ENCODE assay signal across 14 mouse cellular contexts in the genomic region with DNA sequence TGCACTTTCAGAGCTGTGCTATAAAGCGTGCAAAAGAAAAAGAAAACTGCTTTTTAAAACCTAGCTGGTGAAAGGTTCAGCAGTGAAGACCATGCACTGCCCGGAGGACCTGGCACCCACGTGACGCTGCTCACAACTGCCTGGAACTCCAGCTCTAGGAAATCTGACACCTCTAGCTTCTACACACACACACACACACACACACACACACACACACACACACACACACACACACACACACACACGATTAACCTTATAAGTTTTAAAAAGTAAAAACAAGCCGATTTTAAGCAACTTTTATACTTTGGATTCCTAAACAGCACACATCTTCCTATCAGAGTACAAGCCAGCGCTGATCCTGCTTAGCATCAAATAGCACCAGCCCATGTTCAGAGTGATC. TPM values are rescaled to one million over a fixed set of nuclear protein-coding genes. Genes with fewer than 3 reads are reported as not detected.
DNase-seq lines count a peak whose midpoint lies in the region; ATAC-seq and TF ChIP-seq lines count a peak whose summit lies in the region.
"Had no signal": no experiment of that assay in that cellular context is flagged by ENCODE, and none has a peak within 500 bp of the region (broad histone marks: within the 10 kb centered on the region; RNA-seq: fewer than 3 reads in every experiment).

No protein-coding gene starts in this region.

- H3K4me1 ChIP-seq in intestine, embryonic 14.5 days (replicated peaks; ENCODE audit: control insufficient read depth, insufficient read depth, low read length) = peaks cover 20% of the 10 kb centered on the region
- peaks cover 18% of the 10 kb centered on the region; the same call in 1 of the 2 replicates for H3K4me1 ChIP-seq in intestine, embryonic 16.5 days (ENCODE audit: control insufficient read depth, insufficient read depth, low read length)
- peaks cover 45% of the 10 kb centered on the region for H3K4me1 ChIP-seq in bone marrow macrophage, adult 2 months (ENCODE audit: control insufficient read depth, insufficient read depth, low read length)
- peaks cover 55% of the 10 kb centered on the region for H3K4me1 ChIP-seq in heart, embryonic 15.5 days (replicated peaks)
- peaks cover 32% of the 10 kb centered on the region for H3K4me1 ChIP-seq in limb, embryonic 10.5 days
- H3K4me1 ChIP-seq in thymus, adult 2 months (replicated peaks; ENCODE audit: control insufficient read depth, insufficient read depth, low read length) = peaks cover 28% of the 10 kb centered on the region
- H3K4me1 ChIP-seq: neural tube, embryonic 13.5 days had no signal

- H3K4me2 ChIP-seq in intestine, embryonic 14.5 days (ENCODE audit: low read length) = no peak overlapping the region
- H3K4me2 ChIP-seq in intestine, embryonic 16.5 days (ENCODE audit: low read depth, low read length) = no peak overlapping the region
- H3K4me2 ChIP-seq in heart, embryonic 15.5 days = peak overlapping the region; percentile 34; the same call in 1 of the 2 replicates
- H3K4me2 ChIP-seq: neural tube, embryonic 13.5 days had no signal

- DNase-seq in intestine, embryonic 14.5 days (ENCODE audit: low spot score) = no peak
- peak; percentile 60 for DNase-seq in limb, embryonic 10.5 days (ENCODE audit: low spot score)
- DNase-seq in thymus, adult 2 months = no peak
- no peak for DNase-seq in frontal cortex, postnatal 36 days (ENCODE audit: low spot score in 2 of 2)
- DNase-seq: cerebellum, adult 11 months; right cerebral cortex, postnatal 25 days had no signal

- H3K4me3 ChIP-seq in intestine, embryonic 14.5 days (ENCODE audit: low read depth, low read length) = no peak overlapping the region
- no peak overlapping the region for H3K4me3 ChIP-seq in intestine, embryonic 16.5 days (ENCODE audit: low read length)
- no peak overlapping the region for H3K4me3 ChIP-seq in bone marrow macrophage, adult 2 months (ENCODE audit: insufficient read depth, low read length)
- H3K4me3 ChIP-seq in heart, embryonic 15.5 days = no peak overlapping the region
- H3K4me3 ChIP-seq in limb, embryonic 10.5 days = no peak overlapping the region
- no peak overlapping the region for H3K4me3 ChIP-seq in thymus, adult 2 months (ENCODE audit: control insufficient read depth, insufficient read depth, low read length)
- H3K4me3 ChIP-seq: neural tube, embryonic 13.5 days had no signal

- no peak for TF ChIP-seq POLR2A in bone marrow macrophage, adult 2 months (IDR thresholded peaks at IDR 0.05; ENCODE audit: borderline replicate concordance, low read depth, low read length)
- TF ChIP-seq POLR2A in thymus, adult 2 months (IDR thresholded peaks at IDR 0.05; ENCODE audit: control insufficient read depth, extremely low read depth, insufficient read depth, low read length, poor library complexity) = no peak

- H3K27ac ChIP-seq in intestine, embryonic 14.5 days (ENCODE audit: low read depth) = no peak overlapping the region
- H3K27ac ChIP-seq in intestine, embryonic 16.5 days (ENCODE audit: low read length) = no peak overlapping the region
- peak overlapping the region; percentile 99 for H3K27ac ChIP-seq in bone marrow macrophage, adult 2 months (ENCODE audit: insufficient read depth, low read depth, low read length)
- peak overlapping the region; percentile 88 for H3K27ac ChIP-seq in heart, embryonic 15.5 days
- H3K27ac ChIP-seq in limb, embryonic 10.5 days = peak overlapping the region; percentile 73
- H3K27ac ChIP-seq in thymus, adult 2 months (ENCODE audit: control insufficient read depth, insufficient read depth, low read length) = no peak overlapping the region
- H3K27ac ChIP-seq: liver, embryonic 14.5 days; neural tube, embryonic 13.5 days had no signal

- no peaks in the 10 kb centered on the region for H3K27me3 ChIP-seq in intestine, embryonic 14.5 days (replicated peaks; ENCODE audit: control insufficient read depth, insufficient read depth, low read length)
- no peaks in the 10 kb centered on the region for H3K27me3 ChIP-seq in intestine, embryonic 16.5 days (replicated peaks; ENCODE audit: control insufficient read depth, insufficient read depth, low read length)
- no peaks in the 10 kb centered on the region for H3K27me3 ChIP-seq in heart, embryonic 15.5 days
- no peaks in the 10 kb centered on the region for H3K27me3 ChIP-seq in limb, embryonic 10.5 days (ENCODE audit: low read depth, poor library complexity, severe bottlenecking)
- H3K27me3 ChIP-seq in thymus, adult 2 months (ENCODE audit: control insufficient read depth, insufficient read depth, low read length) = no peaks in the 10 kb centered on the region
- H3K27me3 ChIP-seq: CH12.LX; neural tube, embryonic 13.5 days had no signal

- 36% methylated on average over 7 of the region's 7 CpGs for WGBS in intestine, embryonic 14.5 days
- 46% methylated on average over 7 of the region's 7 CpGs for WGBS in intestine, embryonic 16.5 days
- WGBS in heart, embryonic 15.5 days = 29% methylated on average over 7 of the region's 7 CpGs
- 47% methylated on average over 7 of the region's 7 CpGs for WGBS in limb, embryonic 10.5 days
- 86% methylated on average over 7 of the region's 7 CpGs for WGBS in thymus, adult 2 months

- H3K36me3 ChIP-seq in intestine, embryonic 14.5 days (ENCODE audit: control insufficient read depth, insufficient read depth, low read length) = peaks cover 27% of the 10 kb centered on the region
- H3K36me3 ChIP-seq in intestine, embryonic 16.5 days (ENCODE audit: control insufficient read depth, insufficient read depth, low read length) = peaks cover 18% of the 10 kb centered on the region
- H3K36me3 ChIP-seq in heart, embryonic 15.5 days = peaks cover 20% of the 10 kb centered on the region
- peaks cover 28% of the 10 kb centered on the region for H3K36me3 ChIP-seq in limb, embryonic 10.5 days
- peaks cover 16% of the 10 kb centered on the region for H3K36me3 ChIP-seq in thymus, adult 2 months (ENCODE audit: control insufficient read depth, insufficient read depth, low read length)

- TF ChIP-seq CTCF in bone marrow macrophage, adult 2 months (IDR thresholded peaks at IDR 0.05; ENCODE audit: low read depth, low read length) = no peak
- TF ChIP-seq CTCF in thymus, adult 2 months (IDR thresholded peaks at IDR 0.05; ENCODE audit: borderline replicate concordance, control insufficient read depth, extremely low read depth, insufficient read depth, low read length, poor library complexity) = no peak

- peak; percentile 37; the same call in 1 of the 2 replicates for ATAC-seq in intestine, embryonic 14.5 days (replicated peaks; ENCODE audit: low FRiP score, low TSS enrichment, low read depth)
- no peak for ATAC-seq in intestine, embryonic 16.5 days
- 0 out of 2 replicates have a peak, but pooled peaks have one; percentile 32 for ATAC-seq in heart, embryonic 15.5 days (replicated peaks; ENCODE audit: insufficient number of reproducible peaks, insufficient read depth, low FRiP score, low read depth)
- no peak for ATAC-seq in erythroid progenitor cell, adult 5-6 weeks (replicated peaks; ENCODE audit: low FRiP score, poor library complexity, severe bottlenecking)
- ATAC-seq: forebrain, embryonic 14.5 days had no signal

- H3K9ac ChIP-seq in intestine, embryonic 14.5 days (ENCODE audit: low read length) = no peak overlapping the region
- H3K9ac ChIP-seq in intestine, embryonic 16.5 days (ENCODE audit: low read depth, low read length) = no peak overlapping the region
- no peak overlapping the region for H3K9ac ChIP-seq in heart, embryonic 15.5 days
- H3K9ac ChIP-seq: liver, embryonic 14.5 days; neural tube, embryonic 13.5 days had no signal

- no peaks in the 10 kb centered on the region for H3K9me3 ChIP-seq in intestine, embryonic 14.5 days (ENCODE audit: control insufficient read depth, low read length)
- H3K9me3 ChIP-seq in intestine, embryonic 16.5 days (ENCODE audit: control insufficient read depth, low read length) = no peaks in the 10 kb centered on the region
- H3K9me3 ChIP-seq in heart, embryonic 15.5 days (replicated peaks) = no peaks in the 10 kb centered on the region
- no peaks in the 10 kb centered on the region for H3K9me3 ChIP-seq in limb, embryonic 10.5 days (replicated peaks)
- H3K9me3 ChIP-seq: neural tube, embryonic 13.5 days had no signal

RNA-seq across cellular contexts. Expression of a gene that starts 22.4 kb away (rescaled TPM):
- polyA plus RNA-seq in intestine, embryonic 14.5 days (2014; fragmentation: Nextera tagmentation; extraction: Ambion mirVana) = 230 TPM in 2 replicates
- polyA plus RNA-seq in intestine, embryonic 16.5 days (2015; fragmentation: Nextera tagmentation; extraction: Ambion mirVana) = 215 and 254 TPM in 2 replicates
- polyA plus RNA-seq in bone marrow macrophage, adult 2 months (2012; ENCODE audit: insufficient read depth, insufficient read length, missing spikeins) = 183 and 208 TPM in 2 replicates
- polyA plus RNA-seq in heart, embryonic 15.5 days (2015; fragmentation: Nextera tagmentation; extraction: Ambion mirVana) = 170 and 171 TPM in 2 replicates
- polyA plus RNA-seq in limb, embryonic 10.5 days (2016; fragmentation: Nextera tagmentation; extraction: Ambion mirVana) = 352 and 369 TPM in 2 replicates
- 45.4 and 47.2 TPM in 2 replicates for polyA plus RNA-seq in thymus, adult 2 months (2012; rRNA removed)
- 321 and 355 TPM in 2 replicates for total RNA-seq in erythroid progenitor cell, adult 5-6 weeks (2015; ENCODE audit: low replicate concordance)
- total RNA-seq in erythroid progenitor cell, adult 5-6 weeks (2017; ENCODE audit: low replicate concordance) = 329 and 477 TPM in 2 replicates

RNA-seq across cellular contexts. Expression of a gene that starts 23.0 kb away (rescaled TPM):
- 69.4 and 71.7 TPM in 2 replicates for polyA plus RNA-seq in intestine, embryonic 14.5 days (2014; fragmentation: Nextera tagmentation; extraction: Ambion mirVana)
- polyA plus RNA-seq in intestine, embryonic 16.5 days (2015; fragmentation: Nextera tagmentation; extraction: Ambion mirVana) = 112 and 115 TPM in 2 replicates
- 266 and 269 TPM in 2 replicates for polyA plus RNA-seq in bone marrow macrophage, adult 2 months (2012; ENCODE audit: insufficient read depth, insufficient read length, missing spikeins)
- 49.4 and 52.0 TPM in 2 replicates for polyA plus RNA-seq in heart, embryonic 15.5 days (2015; fragmentation: Nextera tagmentation; extraction: Ambion mirVana)
- 33.8 and 37.2 TPM in 2 replicates for polyA plus RNA-seq in limb, embryonic 10.5 days (2016; fragmentation: Nextera tagmentation; extraction: Ambion mirVana)
- 38.4 and 42.2 TPM in 2 replicates for polyA plus RNA-seq in thymus, adult 2 months (2012; rRNA removed)
- total RNA-seq in erythroid progenitor cell, adult 5-6 weeks (2015; ENCODE audit: low replicate concordance) = 83.6 and 99.3 TPM in 2 replicates
- total RNA-seq in erythroid progenitor cell, adult 5-6 weeks (2017; ENCODE audit: low replicate concordance) = 63.1 and 65.1 TPM in 2 replicates

Comparison
In these comparisons a context has a peak if more than half of its experiments do, and no peak if none do; other contexts are left out.
1. ATAC-seq: peak in intestine, embryonic 14.5 days (single experiment) and heart, embryonic 15.5 days (single experiment); none in intestine, embryonic 16.5 days (single experiment) and erythroid progenitor cell, adult 5-6 weeks (single experiment).
2. H3K27ac ChIP-seq: peak in bone marrow macrophage, adult 2 months (single experiment), heart, embryonic 15.5 days (single experiment) and limb, embryonic 10.5 days (single experiment); none in intestine, embryonic 14.5 days (single experiment), intestine, embryonic 16.5 days (single experiment) and thymus, adult 2 months (single experiment).